In the genomic region with DNA sequence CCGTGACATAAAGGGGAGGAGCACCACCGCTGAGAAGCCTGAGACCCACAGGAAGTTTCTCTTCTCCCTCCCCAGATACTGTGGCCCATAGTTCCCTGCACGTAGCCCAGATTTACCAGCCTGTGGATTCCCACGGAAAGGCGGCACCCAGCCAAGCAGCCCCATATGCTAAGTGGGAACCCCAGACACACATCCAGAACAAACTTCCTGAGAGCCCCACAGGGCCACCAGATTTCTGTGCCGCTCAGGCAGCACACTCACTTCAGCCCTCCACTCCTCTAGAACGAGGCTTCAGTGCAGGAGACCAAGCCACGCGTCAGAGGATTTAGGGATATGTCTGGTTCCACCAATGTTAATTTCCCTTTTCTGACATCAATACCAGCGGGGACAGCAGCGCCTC, we compare ENCODE assay signal across 10 mouse cellular contexts.
A peak's percentile ranks its signal among the peaks of the same experiment; 100 is the strongest.
DNase-seq lines count a peak whose midpoint lies in the region; ATAC-seq and TF ChIP-seq lines count a peak whose summit lies in the region.
"Had no signal": no experiment of that assay in that cellular context is flagged by ENCODE, and none has a peak within 500 bp of the region (broad histone marks: within the 10 kb centered on the region; RNA-seq: fewer than 3 reads in every experiment).

No protein-coding gene starts in this region.

- no peak for TF ChIP-seq CTCF in left cerebral cortex, adult 2 months (IDR thresholded peaks at IDR 0.05)

- no peak overlapping the region for H3K9ac ChIP-seq in forebrain, embryonic 16.5 days (replicated peaks; ENCODE audit: low read depth, low read length)
- H3K9ac ChIP-seq in forebrain, embryonic 11.5 days (ENCODE audit: low read length), result no peak overlapping the region

- no peaks in the 10 kb centered on the region for H3K9me3 ChIP-seq in forebrain, embryonic 16.5 days (ENCODE audit: control insufficient read depth, low read length)
- H3K9me3 ChIP-seq in forebrain, embryonic 11.5 days (ENCODE audit: control insufficient read depth, low read length), result no peaks in the 10 kb centered on the region

- H3K27me3 ChIP-seq in forebrain, embryonic 16.5 days (replicated peaks; ENCODE audit: control insufficient read depth, insufficient read depth, low read length), result peaks cover 4% of the 10 kb centered on the region; the same call in 1 of the 2 replicates
- H3K27me3 ChIP-seq in forebrain, embryonic 11.5 days (ENCODE audit: control insufficient read depth, insufficient read depth, low read length), result no peaks in the 10 kb centered on the region

- 57% methylated on average over 11 of the region's 11 CpGs for WGBS in forebrain, embryonic 16.5 days
- WGBS in forebrain, embryonic 11.5 days, result 70% methylated on average over 11 of the region's 11 CpGs

- H3K36me3 ChIP-seq in forebrain, embryonic 16.5 days (ENCODE audit: control insufficient read depth, insufficient read depth), result no peaks in the 10 kb centered on the region
- no peaks in the 10 kb centered on the region for H3K36me3 ChIP-seq in forebrain, embryonic 11.5 days (ENCODE audit: control insufficient read depth, insufficient read depth, low read length)

- H3K27ac ChIP-seq in forebrain, embryonic 16.5 days (ENCODE audit: low read length), result no peak overlapping the region
- H3K27ac ChIP-seq in forebrain, embryonic 11.5 days (ENCODE audit: low read depth, low read length), result no peak overlapping the region
- no peak overlapping the region for H3K27ac ChIP-seq in left cerebral cortex, adult 2 months

- ATAC-seq in forebrain, embryonic 16.5 days, result peak; percentile 35; the same call in 1 of the 2 replicates
- ATAC-seq in forebrain, embryonic 11.5 days (replicated peaks; ENCODE audit: low FRiP score), result no peak

- H3K4me1 ChIP-seq in forebrain, embryonic 16.5 days (replicated peaks; ENCODE audit: control insufficient read depth, insufficient read depth, low read length), result peaks cover 33% of the 10 kb centered on the region
- H3K4me1 ChIP-seq in forebrain, embryonic 11.5 days (replicated peaks; ENCODE audit: control insufficient read depth, insufficient read depth, low read length), result peaks cover 3% of the 10 kb centered on the region; the same call in 1 of the 2 replicates

- H3K4me3 ChIP-seq in forebrain, embryonic 16.5 days (replicated peaks; ENCODE audit: low read length), result no peak overlapping the region
- H3K4me3 ChIP-seq in forebrain, embryonic 11.5 days (ENCODE audit: low read depth, low read length), result no peak overlapping the region
- no peak overlapping the region for H3K4me3 ChIP-seq in left cerebral cortex, adult 2 months

- DNase-seq in forebrain, embryonic 11.5 days (ENCODE audit: low spot score), result no peak
- DNase-seq in left cerebral cortex, adult 2 months (ENCODE audit: extremely low spot score in 1 of 2, low spot score in 2 of 2), result peak; percentile 21 to 29
- no peak for DNase-seq in left cerebral cortex, postnatal 4 days
- peak; percentile 84 for DNase-seq in cerebellum, adult 9-10 months
- DNase-seq in left cerebral cortex, postnatal 25 days (ENCODE audit: low spot score in 2 of 2), result peak; percentile 40 to 74
- no peak for DNase-seq in testis, postnatal 10 days (ENCODE audit: low spot score)
- DNase-seq in kidney, adult 11 months, result no peak
- DNase-seq: B cell, adult 2 months; kidney, postnatal 36 days had no signal

- H3K4me2 ChIP-seq in forebrain, embryonic 16.5 days (ENCODE audit: low read length), result no peak overlapping the region
- H3K4me2 ChIP-seq in forebrain, embryonic 11.5 days (ENCODE audit: low read depth, low read length, severe bottlenecking), result no peak overlapping the region

- intact Hi-C loops in left cerebral cortex, adult 2 months (cut with DNase I), result no loop called here
- intact Hi-C loops in left cerebral cortex, postnatal 4 days (cut with DNase I), result no loop called here
- intact Hi-C loops in left cerebral cortex, postnatal 25 days (cut with DNase I), result no loop called here

Comparison
In these comparisons a context has a peak if more than half of its experiments do, and no peak if none do; other contexts are left out.
1. DNase-seq: peak in left cerebral cortex, adult 2 months (2 of 2), cerebellum, adult 9-10 months (single experiment) and left cerebral cortex, postnatal 25 days (2 of 2); none in forebrain, embryonic 11.5 days (single experiment), left cerebral cortex, postnatal 4 days (single experiment), testis, postnatal 10 days (single experiment) and kidney, adult 11 months (single experiment).